Mouse (Mus musculus): ENCODE measurements at regions not wholly inside any gene's neighbourhood (a gene's known extent, or its start where the extent isn't known, plus 50 kb on each side); places are given as distances from the start of the nearest gene placed in this dataset.

- Histone ChIP-seq H3K27ac (ENCODE audit: low read depth) (no peak overlapping the region), H3K36me3 (ENCODE audit: insufficient read depth) (no peaks in the 10 kb centered on the region), H3K4me1 (ENCODE audit: insufficient read depth) (no peaks in the 10 kb centered on the region), H3K4me2 (no peak overlapping the region), H3K27me3 (ENCODE audit: insufficient read depth, low read length) (no peaks in the 10 kb centered on the region), H3K9ac (no peak overlapping the region), H3K9me3 (ENCODE audit: low read depth, low read length) (no peaks in the 10 kb centered on the region), H3K4me3 (ENCODE audit: low read depth, low read length) (no peak overlapping the region)
- ATAC-seq (ENCODE audit: insufficient read depth) (no peak), DNase-seq (no peak)
- TF ChIP-seq CTCF (IDR thresholded peaks at IDR 0.05; ENCODE audit: low read depth), result no peak
- WGBS, result 42% methylated on average over 3 of the region's 3 CpGs
Observed at GRCm38 (mm10) chr13:118966120-118966676, 296.6 kb downstream of the Fgf10 start.

GRCm38 (mm10) chr13:118967707-118968106, 298.1 kb downstream of the Fgf10 start:
- no peak for ATAC-seq (ENCODE audit: insufficient read depth)
- H3K4me3 ChIP-seq (ENCODE audit: low read depth, low read length), result no peak overlapping the region
- H3K9ac ChIP-seq, result no peak overlapping the region
- TF ChIP-seq CTCF (IDR thresholded peaks at IDR 0.05; ENCODE audit: low read depth), result no peak
- H3K9me3 ChIP-seq (ENCODE audit: low read depth, low read length), result no peaks in the 10 kb centered on the region
- H3K4me2 ChIP-seq, result no peak overlapping the region
- DNase-seq, result no peak
- H3K27ac ChIP-seq (ENCODE audit: low read depth), result no peak overlapping the region
- WGBS, result 67% methylated on average over 4 of the region's 4 CpGs
- H3K4me1 ChIP-seq (ENCODE audit: insufficient read depth), result no peaks in the 10 kb centered on the region
- H3K36me3 ChIP-seq (ENCODE audit: insufficient read depth), result no peaks in the 10 kb centered on the region
- no peaks in the 10 kb centered on the region for H3K27me3 ChIP-seq (ENCODE audit: insufficient read depth, low read length)

- no peak overlapping the region for H3K4me3 ChIP-seq (ENCODE audit: low read depth, low read length)
- H3K27ac ChIP-seq (ENCODE audit: low read depth), result no peak overlapping the region
- no peaks in the 10 kb centered on the region for H3K27me3 ChIP-seq (ENCODE audit: insufficient read depth, low read length)
- H3K9me3 ChIP-seq (ENCODE audit: low read depth, low read length), result no peaks in the 10 kb centered on the region
- no peak for TF ChIP-seq CTCF (IDR thresholded peaks at IDR 0.05; ENCODE audit: low read depth)
- ATAC-seq (ENCODE audit: insufficient read depth) (no peak), DNase-seq (no peak)
- H3K4me1 ChIP-seq (ENCODE audit: insufficient read depth), result no peaks in the 10 kb centered on the region
- H3K9ac ChIP-seq, result no peak overlapping the region
- no peaks in the 10 kb centered on the region for H3K36me3 ChIP-seq (ENCODE audit: insufficient read depth)
- H3K4me2 ChIP-seq, result no peak overlapping the region
Observed at GRCm38 (mm10) chr13:118975008-118975407, 305.4 kb downstream of the Fgf10 start.

GRCm38 (mm10) chr13:118975519-118975918, 305.9 kb downstream of the Fgf10 start:
- Histone ChIP-seq H3K9ac (no peak overlapping the region), H3K36me3 (ENCODE audit: insufficient read depth) (no peaks in the 10 kb centered on the region), H3K4me1 (ENCODE audit: insufficient read depth) (no peaks in the 10 kb centered on the region), H3K9me3 (ENCODE audit: low read depth, low read length) (no peaks in the 10 kb centered on the region), H3K27me3 (ENCODE audit: insufficient read depth, low read length) (no peaks in the 10 kb centered on the region), H3K27ac (ENCODE audit: low read depth) (no peak overlapping the region), H3K4me2 (no peak overlapping the region), H3K4me3 (ENCODE audit: low read depth, low read length) (no peak overlapping the region)
- 81% methylated on average over 1 of the region's 1 CpGs for WGBS
- TF ChIP-seq CTCF (IDR thresholded peaks at IDR 0.05; ENCODE audit: low read depth), result no peak
- DNase-seq (no peak), ATAC-seq (ENCODE audit: insufficient read depth) (no peak)

GRCm38 (mm10) chr13:118979505-118979904, 309.9 kb downstream of the Fgf10 start:
- Histone ChIP-seq H3K27me3 (ENCODE audit: insufficient read depth, low read length) (no peaks in the 10 kb centered on the region), H3K4me2 (no peak overlapping the region)
- WGBS, result 47% methylated on average over 5 of the region's 5 CpGs

GRCm38 (mm10) chr13:118981196-118981810, 311.7 kb downstream of the Fgf10 start:
- H3K27ac ChIP-seq (ENCODE audit: low read depth), result no peak overlapping the region
- no peak for ATAC-seq (ENCODE audit: insufficient read depth)
- no peak for TF ChIP-seq CTCF (IDR thresholded peaks at IDR 0.05; ENCODE audit: low read depth)

More at GRCm38 (mm10) chr13:118979505-118979904, 309.9 kb downstream of the Fgf10 start:
- H3K4me1 ChIP-seq (ENCODE audit: insufficient read depth), result no peaks in the 10 kb centered on the region
- no peak for ATAC-seq (ENCODE audit: insufficient read depth)
- no peak for DNase-seq
- no peaks in the 10 kb centered on the region for H3K9me3 ChIP-seq (ENCODE audit: low read depth, low read length)
- no peak for TF ChIP-seq CTCF (IDR thresholded peaks at IDR 0.05; ENCODE audit: low read depth)
- H3K36me3 ChIP-seq (ENCODE audit: insufficient read depth), result no peaks in the 10 kb centered on the region
- H3K9ac ChIP-seq, result no peak overlapping the region
- no peak overlapping the region for H3K27ac ChIP-seq (ENCODE audit: low read depth)
- no peak overlapping the region for H3K4me3 ChIP-seq (ENCODE audit: low read depth, low read length)

GRCm38 (mm10) chr13:118985285-118985684, 315.7 kb downstream of the Fgf10 start:
- H3K9me3 ChIP-seq (ENCODE audit: low read depth, low read length), result no peaks in the 10 kb centered on the region
- TF ChIP-seq CTCF (IDR thresholded peaks at IDR 0.05; ENCODE audit: low read depth), result no peak
- no peak overlapping the region for H3K27ac ChIP-seq (ENCODE audit: low read depth)
- no peaks in the 10 kb centered on the region for H3K4me1 ChIP-seq (ENCODE audit: insufficient read depth)
- WGBS, result 34% methylated on average over 1 of the region's 1 CpGs
- ATAC-seq (ENCODE audit: insufficient read depth) (no peak), DNase-seq (peak; percentile 54)
- H3K4me2 ChIP-seq, result no peak overlapping the region
- H3K36me3 ChIP-seq (ENCODE audit: insufficient read depth), result no peaks in the 10 kb centered on the region
- H3K9ac ChIP-seq, result no peak overlapping the region
- H3K27me3 ChIP-seq (ENCODE audit: insufficient read depth, low read length), result no peaks in the 10 kb centered on the region
- H3K4me3 ChIP-seq (ENCODE audit: low read depth, low read length), result no peak overlapping the region

More at GRCm38 (mm10) chr13:118981196-118981810, 311.7 kb downstream of the Fgf10 start:
- Histone ChIP-seq H3K36me3 (ENCODE audit: insufficient read depth) (no peaks in the 10 kb centered on the region), H3K4me3 (ENCODE audit: low read depth, low read length) (no peak overlapping the region), H3K4me2 (no peak overlapping the region), H3K4me1 (ENCODE audit: insufficient read depth) (no peaks in the 10 kb centered on the region), H3K27me3 (ENCODE audit: insufficient read depth, low read length) (no peaks in the 10 kb centered on the region), H3K9ac (no peak overlapping the region), H3K9me3 (ENCODE audit: low read depth, low read length) (no peaks in the 10 kb centered on the region)
- DNase-seq, result no peak
- 82% methylated on average over 10 of the region's 10 CpGs for WGBS

Data from lung, embryonic 14.5 days (tissue).